Mouse (Mus musculus): ENCODE results near the gene Lrrk1. TPM values are rescaled to one million over a fixed set of nuclear protein-coding genes. Genes with fewer than 3 reads are reported as not detected.

The Lrrk1 gene
- polyA plus RNA-seq, 1 experiment from 2014 or later = 9.1 TPM

- no peak for ATAC-seq (ENCODE audit: insufficient number of reproducible peaks, low FRiP score)
- 0 out of 2 replicates have a peak, but pooled peaks cover 6% of the 10 kb centered on the region for H3K4me1 ChIP-seq (replicated peaks)
- H3K27ac ChIP-seq (ENCODE audit: poor library complexity, severe bottlenecking) = no peak overlapping the region
- H3K9me3 ChIP-seq (replicated peaks) = no peaks in the 10 kb centered on the region
- H3K4me2 ChIP-seq = no peak overlapping the region
- H3K36me3 ChIP-seq = peaks cover 10% of the 10 kb centered on the region
- 89% methylated on average over 8 of the region's 8 CpGs for WGBS
- H3K4me3 ChIP-seq = no peak overlapping the region
- no peak overlapping the region for H3K9ac ChIP-seq
- H3K27me3 ChIP-seq (replicated peaks) = no peaks in the 10 kb centered on the region
Measured at GRCm38 (mm10) chr7:66384891-66385290, 3.3 kb downstream of the Lrrk1 start.

- no peaks in the 10 kb centered on the region for H3K27me3 ChIP-seq (replicated peaks)
- 65% methylated on average over 5 of the region's 5 CpGs for WGBS
- no peak overlapping the region for H3K27ac ChIP-seq (ENCODE audit: poor library complexity, severe bottlenecking)
- no peak overlapping the region for H3K4me3 ChIP-seq
- no peak for ATAC-seq (ENCODE audit: insufficient number of reproducible peaks, low FRiP score)
- 0 out of 2 replicates have a peak, but pooled peaks cover 6% of the 10 kb centered on the region for H3K4me1 ChIP-seq (replicated peaks)
- H3K9me3 ChIP-seq (replicated peaks) = no peaks in the 10 kb centered on the region
- H3K36me3 ChIP-seq = peaks cover 10% of the 10 kb centered on the region
- H3K4me2 ChIP-seq = no peak overlapping the region
- H3K9ac ChIP-seq = no peak overlapping the region
Measured at GRCm38 (mm10) chr7:66384213-66384612, 3.9 kb downstream of the Lrrk1 start.

- no peak overlapping the region for H3K9ac ChIP-seq
- no peaks in the 10 kb centered on the region for H3K27me3 ChIP-seq (replicated peaks)
- no peaks in the 10 kb centered on the region for H3K9me3 ChIP-seq (replicated peaks)
- no peak overlapping the region for H3K4me2 ChIP-seq
- WGBS = 64% methylated on average over 10 of the region's 10 CpGs
- no peak overlapping the region for H3K27ac ChIP-seq (ENCODE audit: poor library complexity, severe bottlenecking)
- no peak overlapping the region for H3K4me3 ChIP-seq
- H3K36me3 ChIP-seq = peaks cover 10% of the 10 kb centered on the region
- H3K4me1 ChIP-seq (replicated peaks) = peaks cover 17% of the 10 kb centered on the region
- ATAC-seq (ENCODE audit: insufficient number of reproducible peaks, low FRiP score) = no peak
Measured at GRCm38 (mm10) chr7:66376560-66376959, 11.6 kb downstream of the Lrrk1 start.

- Histone ChIP-seq H3K36me3 (peaks cover 8% of the 10 kb centered on the region), H3K9me3 (replicated peaks) (no peaks in the 10 kb centered on the region), H3K27ac (ENCODE audit: poor library complexity, severe bottlenecking) (no peak overlapping the region), H3K9ac (no peak overlapping the region), H3K27me3 (replicated peaks) (no peaks in the 10 kb centered on the region), H3K4me1 (replicated peaks) (peaks cover 17% of the 10 kb centered on the region), H3K4me3 (no peak overlapping the region), H3K4me2 (no peak overlapping the region)
- 76% methylated on average over 4 of the region's 4 CpGs for WGBS
- ATAC-seq (ENCODE audit: insufficient number of reproducible peaks, low FRiP score) = no peak
Measured at GRCm38 (mm10) chr7:66375736-66376135, 12.4 kb downstream of the Lrrk1 start.

GRCm38 (mm10) chr7:66373391-66373790, 14.8 kb downstream of the Lrrk1 start:
- 73% methylated on average over 3 of the region's 3 CpGs for WGBS
- H3K9me3 ChIP-seq (replicated peaks) = no peaks in the 10 kb centered on the region
- no peak overlapping the region for H3K27ac ChIP-seq (ENCODE audit: poor library complexity, severe bottlenecking)
- H3K27me3 ChIP-seq (replicated peaks) = no peaks in the 10 kb centered on the region
- peaks cover 27% of the 10 kb centered on the region for H3K4me1 ChIP-seq (replicated peaks)
- no peak overlapping the region for H3K4me3 ChIP-seq
- H3K4me2 ChIP-seq = no peak overlapping the region
- ATAC-seq (ENCODE audit: insufficient number of reproducible peaks, low FRiP score) = no peak
- no peaks in the 10 kb centered on the region for H3K36me3 ChIP-seq
- no peak overlapping the region for H3K9ac ChIP-seq

GRCm38 (mm10) chr7:66370970-66371369, 17.2 kb downstream of the Lrrk1 start:
- Histone ChIP-seq H3K27ac (ENCODE audit: poor library complexity, severe bottlenecking) (no peak overlapping the region), H3K9me3 (replicated peaks) (no peaks in the 10 kb centered on the region), H3K4me2 (no peak overlapping the region), H3K4me1 (replicated peaks) (peaks cover 12% of the 10 kb centered on the region), H3K4me3 (no peak overlapping the region), H3K27me3 (replicated peaks) (no peaks in the 10 kb centered on the region), H3K9ac (no peak overlapping the region), H3K36me3 (no peaks in the 10 kb centered on the region)
- ATAC-seq (ENCODE audit: insufficient number of reproducible peaks, low FRiP score) = no peak
- 82% methylated on average over 6 of the region's 6 CpGs for WGBS

GRCm38 (mm10) chr7:66369934-66370445, 18.2 kb downstream of the Lrrk1 start:
- ATAC-seq (ENCODE audit: insufficient number of reproducible peaks, low FRiP score) = no peak
- no peak overlapping the region for H3K9ac ChIP-seq
- H3K27me3 ChIP-seq (replicated peaks) = no peaks in the 10 kb centered on the region
- 54% methylated on average over 5 of the region's 5 CpGs for WGBS
- H3K27ac ChIP-seq (ENCODE audit: poor library complexity, severe bottlenecking) = 0 out of 2 replicates have a peak overlapping the region, but pooled peaks have one; percentile 1
- peaks cover 10% of the 10 kb centered on the region for H3K4me1 ChIP-seq (replicated peaks)
- no peak overlapping the region for H3K4me3 ChIP-seq
- no peaks in the 10 kb centered on the region for H3K9me3 ChIP-seq (replicated peaks)
- H3K4me2 ChIP-seq = no peak overlapping the region
- H3K36me3 ChIP-seq = no peaks in the 10 kb centered on the region

- peaks cover 3% of the 10 kb centered on the region; the same call in 1 of the 2 replicates for H3K36me3 ChIP-seq
- H3K4me1 ChIP-seq (replicated peaks) = peaks cover 10% of the 10 kb centered on the region
- no peak overlapping the region for H3K9ac ChIP-seq
- no peak overlapping the region for H3K4me2 ChIP-seq
- H3K4me3 ChIP-seq = no peak overlapping the region
- 57% methylated on average over 5 of the region's 5 CpGs for WGBS
- no peaks in the 10 kb centered on the region for H3K9me3 ChIP-seq (replicated peaks)
- H3K27me3 ChIP-seq (replicated peaks) = no peaks in the 10 kb centered on the region
- H3K27ac ChIP-seq (ENCODE audit: poor library complexity, severe bottlenecking) = peak overlapping the region; percentile 12; the same call in 1 of the 2 replicates
- ATAC-seq (ENCODE audit: insufficient number of reproducible peaks, low FRiP score) = no peak
Measured at GRCm38 (mm10) chr7:66369071-66369933, 18.8 kb downstream of the Lrrk1 start.

- Histone ChIP-seq H3K9me3 (replicated peaks) (peaks cover 11% of the 10 kb centered on the region), H3K4me3 (no peak within 1 kb of the TSS), H3K4me1 (replicated peaks) (peaks cover 10% of the 10 kb centered on the region), H3K36me3 (peaks cover 6% of the 10 kb centered on the region), H3K27ac (ENCODE audit: poor library complexity, severe bottlenecking) (no peak within 1 kb of the TSS), H3K27me3 (replicated peaks) (no peaks in the 10 kb centered on the region), H3K9ac (no peak within 1 kb of the TSS), H3K4me2 (no peak within 1 kb of the TSS)
- WGBS = 43% methylated on average over 2 of the region's 2 CpGs
- ATAC-seq (ENCODE audit: insufficient number of reproducible peaks, low FRiP score) = no peak
Measured at GRCm38 (mm10) chr7:66365904-66366303, 22.2 kb downstream of the Lrrk1 start, which contains the start of gene Gm10974. TSS of gene Gm10974 (plus strand) at chr7:66365905.

GRCm38 (mm10) chr7:66365411-66365810, 22.7 kb downstream of the Lrrk1 start:
- H3K36me3 ChIP-seq = peaks cover 9% of the 10 kb centered on the region
- no peak overlapping the region for H3K9ac ChIP-seq
- no peak overlapping the region for H3K27ac ChIP-seq (ENCODE audit: poor library complexity, severe bottlenecking)
- H3K4me2 ChIP-seq = no peak overlapping the region
- no peak for ATAC-seq (ENCODE audit: insufficient number of reproducible peaks, low FRiP score)
- peaks cover 14% of the 10 kb centered on the region for H3K9me3 ChIP-seq (replicated peaks)
- H3K4me3 ChIP-seq = no peak overlapping the region
- peaks cover 10% of the 10 kb centered on the region for H3K4me1 ChIP-seq (replicated peaks)
- no peaks in the 10 kb centered on the region for H3K27me3 ChIP-seq (replicated peaks)
- WGBS = 66% methylated on average over 2 of the region's 2 CpGs

GRCm38 (mm10) chr7:66364491-66364890, 23.7 kb downstream of the Lrrk1 start:
- Histone ChIP-seq H3K4me3 (no peak overlapping the region), H3K36me3 (peaks cover 12% of the 10 kb centered on the region), H3K9me3 (replicated peaks) (peaks cover 15% of the 10 kb centered on the region), H3K4me1 (replicated peaks) (peaks cover 8% of the 10 kb centered on the region), H3K9ac (no peak overlapping the region), H3K27ac (ENCODE audit: poor library complexity, severe bottlenecking) (no peak overlapping the region), H3K4me2 (no peak overlapping the region), H3K27me3 (replicated peaks) (no peaks in the 10 kb centered on the region)
- ATAC-seq (ENCODE audit: insufficient number of reproducible peaks, low FRiP score) = no peak
- WGBS = 91% methylated on average over 11 of the region's 11 CpGs

Measured in heart, embryonic 12.5 days (tissue).